Mouse (Mus musculus) forebrain, postnatal 0 days (tissue): ENCODE measurements at regions not wholly inside any gene's neighbourhood (a gene's known extent, or its start where the extent isn't known, plus 50 kb on each side); places are given as distances from the start of the nearest gene placed in this dataset.

Source experiments
- ATAC-seq: fragments of 200-750 bp; cut with Nextera tagmentation; 2 replicates; pipeline ENCODE4 v1.8.0; 2017; ENCODE audit warnings: mild to moderate bottlenecking, moderate library complexity
- DNase-seq: peaks from one replicate; pipeline ENCODE4 v3.0.0-alpha.2; 2015
- H3K27ac ChIP-seq: fragments of 300-500 bp; sonication (generic); 2 replicates; pipeline ENCODE4 v1.5.1; 2014; ENCODE audit warnings: low read depth, mild to moderate bottlenecking, antibody characterized with exemption, low read length, moderate library complexity, mixed read lengths
- H3K27me3 ChIP-seq: fragments of 300-500 bp; sonication (generic); 2 replicates; pipeline ENCODE4 v1.6.1; 2014; ENCODE audit warnings: mild to moderate bottlenecking, low read length, mixed read lengths; ENCODE audit not compliant: insufficient read depth
- H3K36me3 ChIP-seq: fragments of 300-500 bp; sonication (generic); 2 replicates; pipeline ENCODE4 v1.6.1; 2014; ENCODE audit warnings: mild to moderate bottlenecking, moderate library complexity; ENCODE audit not compliant: insufficient read depth
- H3K4me1 ChIP-seq: fragments of 300-500 bp; sonication (generic); 2 replicates; pipeline ENCODE4 v1.6.1; 2014; ENCODE audit warnings: antibody characterized with exemption; ENCODE audit not compliant: insufficient read depth
- H3K4me2 ChIP-seq: fragments of 300-500 bp; sonication (generic); 2 replicates; pipeline ENCODE4 v1.6.1; 2014; ENCODE audit warnings: low read depth, mild to moderate bottlenecking, moderate library complexity
- H3K4me3 ChIP-seq: fragments of 300-500 bp; sonication (generic); 2 replicates; pipeline ENCODE4 v1.5.1; 2014; ENCODE audit warnings: low read depth, low read length, mixed read lengths
- H3K9ac ChIP-seq: fragments of 300-500 bp; sonication (generic); 2 replicates; pipeline ENCODE4 v1.6.1; 2014; ENCODE audit warnings: mild to moderate bottlenecking
- H3K9me3 ChIP-seq: fragments of 300-500 bp; sonication (generic); 2 replicates; pipeline ENCODE4 v1.6.1; 2016; ENCODE audit warnings: low read length
- CTCF ChIP-seq: sonication (generic); IDR thresholded peaks from 2 replicates; pipeline ENCODE4 v1.5.1; 2016; ENCODE audit warnings: antibody characterized with exemption, control low read depth, low read depth
- WGBS: fragments of 180-500 bp; shearing (Covaris S2); extraction: QIAGEN DNeasy Blood & Tissue Kit; methylation state at CpG from one replicate; pipeline ENCODE4 v1.1.7; 2014; 5-methylcytosine and 5-hydroxymethylcytosine counted together

DNA sequence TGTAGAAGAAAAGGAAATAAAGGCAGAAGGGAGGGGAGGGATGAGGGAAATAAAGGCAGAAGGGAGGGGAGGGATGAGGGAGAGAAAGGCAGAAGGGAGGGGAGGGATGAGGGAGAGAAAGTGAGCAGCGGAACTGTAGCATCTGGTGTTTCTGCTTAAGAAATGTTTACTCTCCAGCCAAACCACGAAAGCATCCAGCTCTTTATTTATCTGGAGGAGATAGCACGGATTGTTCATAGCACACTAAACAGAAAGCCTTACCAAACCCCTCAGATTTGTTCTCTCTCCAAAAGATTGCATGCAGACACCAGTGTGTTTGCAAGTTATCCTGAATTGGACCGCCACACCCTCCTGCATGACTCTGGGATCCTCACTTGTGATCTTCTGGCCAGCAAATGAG lies 168.4 kb upstream of the Cxcl12 start:
- DNase-seq, result peak; percentile 37
- Histone ChIP-seq H3K4me3 (no peak overlapping the region), H3K9ac (no peak overlapping the region), H3K36me3 (no peaks in the 10 kb centered on the region), H3K27me3 (no peaks in the 10 kb centered on the region), H3K4me1 (peaks cover 4% of the 10 kb centered on the region; the same call in 1 of the 2 replicates), H3K4me2 (no peak overlapping the region), H3K9me3 (no peaks in the 10 kb centered on the region), H3K27ac (no peak overlapping the region)
- peak; percentile 58 for ATAC-seq
- no peak for TF ChIP-seq CTCF
- 44% methylated on average over 4 of the region's 4 CpGs for WGBS

DNA sequence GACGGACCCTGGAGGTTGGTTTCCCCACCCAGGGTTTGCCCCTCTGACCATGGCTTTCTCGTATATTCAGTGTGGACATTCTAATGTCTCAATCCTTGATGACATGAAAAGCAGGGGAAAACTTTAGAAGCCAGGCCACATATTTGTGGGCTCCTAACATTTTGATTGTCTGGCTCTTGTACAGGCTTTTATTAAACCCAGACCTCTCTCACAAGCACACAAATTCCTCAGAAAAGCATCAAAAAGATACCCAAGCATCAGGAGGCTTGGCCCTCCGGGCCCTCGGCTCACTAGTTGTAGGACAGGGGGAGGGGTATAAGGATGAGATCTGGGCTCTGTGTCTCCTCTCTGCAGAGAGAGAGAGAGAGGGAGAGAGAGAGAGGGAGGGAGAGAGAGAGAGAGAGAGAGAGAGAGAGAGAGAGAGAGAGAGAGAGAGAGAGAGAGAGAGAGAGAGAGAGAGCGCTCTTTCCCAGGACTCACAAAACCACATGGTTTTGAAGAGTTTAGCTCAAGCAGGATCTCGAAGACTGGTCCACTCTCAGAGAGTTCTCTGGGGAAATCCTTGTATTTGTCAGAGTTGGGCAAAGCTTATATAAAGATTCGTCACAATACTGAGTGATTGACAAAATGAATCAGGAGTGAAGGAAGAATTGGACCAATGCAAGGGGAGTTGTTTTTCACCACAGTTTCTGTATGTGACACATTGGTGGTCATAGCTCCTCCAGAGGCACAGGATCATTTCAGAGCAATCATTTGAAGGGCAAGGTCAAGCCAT lies 167.2 kb upstream of the Cxcl12 start:
- Histone ChIP-seq H3K27me3 (no peaks in the 10 kb centered on the region), H3K9me3 (no peaks in the 10 kb centered on the region), H3K36me3 (no peaks in the 10 kb centered on the region), H3K9ac (no peak overlapping the region), H3K4me2 (no peak overlapping the region), H3K4me3 (no peak overlapping the region), H3K27ac (no peak overlapping the region), H3K4me1 (peaks cover 4% of the 10 kb centered on the region; the same call in 1 of the 2 replicates)
- no peak for DNase-seq
- WGBS, result 66% methylated on average over 7 of the region's 7 CpGs
- no peak for ATAC-seq
- no peak for TF ChIP-seq CTCF

DNA sequence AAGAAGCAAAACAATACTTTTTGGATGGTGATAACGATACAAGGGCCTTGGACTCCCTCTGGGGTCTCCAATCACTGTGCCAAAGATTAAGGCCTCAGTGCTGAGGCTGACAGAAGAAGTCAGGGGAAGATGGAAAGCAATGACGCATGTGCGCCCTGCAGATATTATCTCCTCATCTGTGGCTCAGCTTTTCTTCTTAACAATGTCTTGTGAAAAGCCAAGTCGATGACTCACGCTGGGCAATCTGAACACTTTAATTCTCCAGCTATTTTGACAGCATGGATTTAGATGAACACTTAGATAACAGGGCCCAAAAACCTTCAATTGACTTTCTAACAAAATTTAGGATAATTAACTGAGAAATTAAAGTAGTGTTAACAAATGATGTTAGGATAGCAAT lies 155.7 kb upstream of the Cxcl12 start:
- no peak for TF ChIP-seq CTCF
- no peak overlapping the region for H3K27ac ChIP-seq
- DNase-seq (no peak), ATAC-seq (no peak)
- WGBS, result 80% methylated on average over 5 of the region's 5 CpGs
- no peak overlapping the region for H3K4me2 ChIP-seq
- no peaks in the 10 kb centered on the region for H3K4me1 ChIP-seq
- H3K9ac ChIP-seq, result no peak overlapping the region
- no peaks in the 10 kb centered on the region for H3K9me3 ChIP-seq
- no peaks in the 10 kb centered on the region for H3K36me3 ChIP-seq
- H3K27me3 ChIP-seq, result no peaks in the 10 kb centered on the region
- H3K4me3 ChIP-seq, result no peak overlapping the region

DNA sequence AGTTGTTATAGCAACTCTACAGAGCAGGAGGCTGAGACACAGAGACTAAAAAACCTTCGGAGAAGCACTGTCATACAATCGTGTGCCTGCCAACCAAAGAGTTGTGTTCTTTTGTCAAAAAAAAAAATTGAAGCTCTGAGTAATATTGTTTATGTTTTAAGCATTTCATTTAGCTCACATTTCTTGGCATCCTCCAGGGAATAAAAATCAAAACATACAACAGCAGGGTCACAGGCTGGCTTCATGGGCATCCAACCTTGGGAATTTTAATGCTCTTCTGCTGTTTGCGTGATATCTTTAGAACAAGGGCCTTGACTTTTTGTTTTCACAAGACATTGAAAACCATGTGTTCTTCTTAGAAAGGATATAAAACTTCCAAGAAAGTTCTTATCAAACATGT lies 152.9 kb upstream of the Cxcl12 start:
- DNase-seq (no peak), ATAC-seq (no peak)
- H3K4me2 ChIP-seq, result no peak overlapping the region
- H3K9ac ChIP-seq, result no peak overlapping the region
- H3K9me3 ChIP-seq, result no peaks in the 10 kb centered on the region
- no peak for TF ChIP-seq CTCF
- H3K27me3 ChIP-seq, result no peaks in the 10 kb centered on the region
- H3K4me1 ChIP-seq, result no peaks in the 10 kb centered on the region
- H3K36me3 ChIP-seq, result no peaks in the 10 kb centered on the region
- no peak overlapping the region for H3K27ac ChIP-seq
- 87% methylated on average over 3 of the region's 3 CpGs for WGBS
- H3K4me3 ChIP-seq, result no peak overlapping the region

DNA sequence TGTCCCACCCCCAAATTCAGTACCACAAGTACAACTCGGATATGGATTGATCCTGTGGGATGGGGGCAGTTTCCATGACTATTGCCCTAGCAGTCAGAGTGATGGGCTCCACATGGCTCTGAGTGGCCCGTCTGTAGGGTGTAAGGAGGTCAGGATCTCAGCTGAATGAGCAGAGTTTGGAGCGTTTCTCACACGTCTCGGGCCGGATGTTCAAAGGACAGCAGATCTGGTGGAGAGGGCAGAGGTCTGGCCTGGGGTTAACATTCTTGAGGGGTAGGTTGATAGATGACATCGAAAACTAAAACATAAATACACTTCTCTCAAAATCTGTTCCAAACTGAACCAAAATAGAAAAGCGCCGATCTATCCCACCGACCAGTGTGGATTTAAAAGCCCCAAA lies 146.5 kb upstream of the Cxcl12 start:
- no peak overlapping the region for H3K4me2 ChIP-seq
- H3K27ac ChIP-seq, result no peak overlapping the region
- DNase-seq (no peak), ATAC-seq (no peak)
- H3K9me3 ChIP-seq, result no peaks in the 10 kb centered on the region
- 88% methylated on average over 10 of the region's 10 CpGs for WGBS
- H3K36me3 ChIP-seq, result no peaks in the 10 kb centered on the region
- no peak overlapping the region for H3K4me3 ChIP-seq
- no peaks in the 10 kb centered on the region for H3K4me1 ChIP-seq
- H3K27me3 ChIP-seq, result no peaks in the 10 kb centered on the region
- no peak for TF ChIP-seq CTCF
- no peak overlapping the region for H3K9ac ChIP-seq

DNA sequence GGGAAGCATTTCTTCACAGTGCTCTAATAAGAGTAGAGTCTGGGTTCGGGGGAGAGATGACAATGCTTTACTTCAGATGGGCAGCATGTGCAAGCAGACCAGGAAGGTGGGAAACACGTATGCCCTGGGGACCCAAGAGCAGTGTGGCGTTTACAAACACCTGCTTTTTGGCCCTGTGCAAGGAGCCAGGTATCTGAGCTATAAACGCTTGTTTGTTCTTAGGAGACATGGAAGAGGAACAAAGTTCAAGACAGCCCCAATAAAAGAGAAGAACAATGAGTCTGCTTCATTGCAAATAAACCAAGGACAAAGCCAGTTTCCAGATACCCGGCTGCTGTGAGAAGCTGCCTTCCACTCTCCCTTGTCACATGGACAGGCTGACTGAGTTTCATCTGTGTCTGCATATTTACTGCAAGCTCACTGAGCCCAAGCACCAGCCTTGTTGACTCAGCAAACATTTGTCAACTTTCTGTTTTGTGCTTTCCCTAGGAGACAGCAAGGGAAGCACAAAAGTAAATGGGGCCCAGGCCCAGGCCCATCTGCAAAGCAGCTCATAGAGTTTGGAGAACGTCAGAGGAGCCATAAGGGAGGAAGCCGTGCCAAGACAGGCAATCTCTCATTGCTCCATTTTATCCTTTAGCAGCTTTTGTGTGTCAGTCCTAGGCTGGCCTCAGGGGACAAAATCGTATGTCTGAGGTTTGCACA lies 136.1 kb upstream of the Cxcl12 start:
- DNase-seq (peak; percentile 62), ATAC-seq (peak; percentile 71)
- Histone ChIP-seq H3K4me1 (no peaks in the 10 kb centered on the region), H3K27me3 (no peaks in the 10 kb centered on the region), H3K9me3 (no peaks in the 10 kb centered on the region), H3K4me3 (no peak overlapping the region), H3K9ac (no peak overlapping the region), H3K36me3 (no peaks in the 10 kb centered on the region), H3K4me2 (no peak overlapping the region), H3K27ac (no peak overlapping the region)
- 63% methylated on average over 8 of the region's 8 CpGs for WGBS
- no peak for TF ChIP-seq CTCF

DNA sequence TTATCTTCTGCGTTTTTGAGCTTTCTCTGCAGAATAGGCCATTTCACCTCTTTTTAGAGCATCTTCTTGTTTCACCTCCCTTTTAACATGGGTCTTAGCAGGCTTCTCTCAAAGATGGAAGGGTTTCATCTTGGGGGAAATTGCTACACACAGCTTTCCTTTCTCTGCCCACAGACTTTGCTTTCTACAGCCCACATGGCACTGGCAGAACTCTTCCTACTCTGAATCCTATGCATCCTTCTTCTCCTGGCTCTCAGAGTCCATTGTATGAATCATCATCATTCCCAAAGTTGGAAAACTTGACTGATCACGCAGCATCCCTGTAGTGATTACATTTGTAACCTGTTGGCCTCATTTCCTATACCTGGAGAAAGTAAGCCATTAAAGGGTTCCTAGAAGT lies 124.6 kb upstream of the Cxcl12 start:
- H3K27ac ChIP-seq, result no peak overlapping the region

More for the DNA sequence above, 124.6 kb upstream of the Cxcl12 start:
- Histone ChIP-seq H3K27me3 (no peaks in the 10 kb centered on the region), H3K9me3 (no peaks in the 10 kb centered on the region), H3K4me3 (no peak overlapping the region), H3K4me1 (no peaks in the 10 kb centered on the region), H3K36me3 (no peaks in the 10 kb centered on the region), H3K9ac (no peak overlapping the region), H3K4me2 (no peak overlapping the region)
- no peak for TF ChIP-seq CTCF
- WGBS, result 72% methylated on average over 2 of the region's 2 CpGs
- DNase-seq, result no peak
- no peak for ATAC-seq
